Mouse (Mus musculus): ENCODE measurements around the gene Socs7.

The Socs7 gene

DNA sequence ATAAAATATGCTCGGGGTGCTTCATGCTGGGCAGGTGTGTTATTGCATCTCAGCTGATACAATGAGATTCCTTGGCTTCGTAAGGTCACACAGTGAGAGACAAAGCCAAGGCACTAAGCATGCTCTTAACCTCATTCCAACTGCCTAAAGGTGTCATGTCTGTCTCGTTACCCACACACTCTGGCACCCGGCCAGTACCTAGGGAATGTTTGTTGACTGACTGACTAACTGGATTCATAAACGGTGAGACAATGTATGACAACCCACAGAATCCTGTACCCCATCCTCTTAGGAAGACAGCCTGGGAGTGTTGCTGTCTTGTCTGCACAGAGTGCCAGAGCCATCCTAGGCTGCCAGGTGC is 57.2 kb downstream of the Socs7 start:
- no peak for DNase-seq

DNA sequence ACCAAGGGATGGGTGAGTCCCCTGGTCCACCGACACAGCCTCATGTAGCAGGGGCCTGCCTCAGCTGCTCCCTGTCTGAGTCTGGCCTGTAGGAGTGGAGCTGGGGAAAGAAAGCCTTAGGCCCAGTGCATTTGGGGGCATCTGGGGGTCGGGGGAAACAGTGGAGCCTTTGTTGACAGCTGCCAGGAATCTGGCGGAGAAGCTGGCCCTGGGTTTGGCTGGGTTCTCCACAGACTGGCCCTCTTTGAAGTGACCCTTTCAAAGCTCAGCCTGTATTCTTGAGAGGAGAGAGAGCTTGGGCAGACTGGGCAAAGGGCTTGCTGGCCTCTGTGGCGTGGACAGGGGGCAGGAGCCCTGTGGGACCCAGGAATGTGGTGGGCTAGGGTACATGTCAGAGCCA is 60.2 kb downstream of the Socs7 start:
- DNase-seq: no peak

GRCm38 (mm10) chr11:97424092-97424692 is 61.8 kb downstream of the Socs7 start:
- no peak for DNase-seq

DNA sequence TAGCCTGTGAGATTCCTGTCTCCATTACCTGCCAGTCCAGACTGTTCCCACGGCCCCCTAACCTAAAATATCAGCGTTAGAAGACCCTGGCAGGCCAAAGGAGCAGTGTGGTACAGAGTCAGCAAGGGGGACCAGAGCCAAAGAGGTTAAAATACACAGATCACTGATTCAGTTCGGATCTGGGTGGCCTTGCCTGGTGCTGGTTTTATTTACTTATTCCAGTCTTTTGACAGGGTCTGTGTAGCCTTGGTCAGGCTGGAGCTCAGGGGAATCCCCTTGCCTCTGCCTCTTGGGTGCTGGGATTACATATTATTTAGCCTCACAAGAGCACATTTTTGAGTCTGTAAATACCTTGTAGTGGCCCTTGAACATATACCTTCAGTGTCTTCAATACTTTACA is 62.5 kb downstream of the Socs7 start:
- DNase-seq: no peak

DNA sequence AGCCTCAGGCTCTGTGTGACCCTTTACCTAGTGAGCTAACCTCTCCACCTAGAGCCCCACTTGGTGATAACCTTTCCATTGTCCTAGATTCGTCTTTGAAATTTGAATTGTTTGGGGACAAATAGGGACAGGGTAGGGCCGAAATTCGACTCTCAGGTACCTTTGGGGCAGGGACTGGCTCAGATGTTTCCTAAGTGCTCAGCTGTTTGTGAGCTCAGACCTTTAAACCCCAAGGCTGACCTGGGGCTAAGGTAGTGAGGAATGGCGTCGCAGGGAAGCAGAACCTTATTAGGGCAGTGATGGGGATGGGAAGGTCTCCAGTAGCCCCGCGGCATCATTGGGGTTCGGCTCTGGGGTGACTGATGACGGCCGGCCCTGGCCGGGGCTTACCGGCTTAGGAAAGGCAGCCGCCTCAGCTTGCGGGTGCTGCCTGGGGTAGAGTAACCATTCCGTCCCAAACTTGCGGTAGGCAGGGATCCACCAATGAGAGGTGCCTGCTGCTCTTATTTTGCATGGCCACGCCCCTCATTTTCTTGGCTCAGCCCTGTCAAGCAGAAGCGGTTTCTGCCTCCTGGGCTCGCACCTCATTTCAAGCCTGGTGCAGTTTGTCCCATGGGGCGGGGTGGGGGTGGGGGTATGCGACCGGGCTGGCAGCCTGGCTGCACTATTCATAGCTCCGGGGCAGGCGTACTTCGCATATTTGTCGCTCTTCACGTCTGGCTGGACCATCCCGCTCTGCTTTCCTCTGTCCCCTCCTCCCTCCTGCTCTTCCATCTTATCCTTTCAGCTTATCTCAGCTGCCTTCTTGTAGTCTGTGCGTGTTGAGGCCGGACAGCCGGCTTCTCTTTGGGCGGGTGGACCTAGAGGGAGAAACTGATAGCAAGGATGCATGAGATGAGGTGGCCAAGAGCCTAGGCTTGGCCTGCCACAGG is 65.7 kb downstream of the Socs7 start:
- peak; percentile 78 to 86 for DNase-seq

DNA sequence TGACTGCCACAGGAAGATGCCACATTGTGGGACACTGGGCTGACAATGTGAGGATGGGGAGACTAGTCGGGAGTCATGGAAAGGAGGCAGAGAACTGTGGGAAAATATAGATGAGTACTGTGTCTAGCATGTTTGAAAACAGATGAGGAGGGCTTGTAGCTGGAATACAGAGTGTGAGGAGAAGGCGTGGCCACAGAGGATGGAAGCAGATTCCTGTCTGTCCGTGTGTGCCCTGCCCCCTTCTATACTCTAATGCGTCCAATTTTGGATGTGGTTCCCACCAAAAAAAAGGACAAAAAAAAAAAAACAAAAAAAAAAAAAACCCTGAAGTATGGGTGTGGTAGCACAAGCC is 66.4 kb downstream of the Socs7 start:
- DNase-seq: no peak

GRCm38 (mm10) chr11:97429615-97430014 is 67.3 kb downstream of the Socs7 start:
- DNase-seq: no peak

GRCm38 (mm10) chr11:97432015-97432414 is 69.7 kb downstream of the Socs7 start:
- peak; percentile 76 to 80 for DNase-seq

GRCm38 (mm10) chr11:97432983-97433539 is 70.7 kb downstream of the Socs7 start:
- DNase-seq: no peak

DNA sequence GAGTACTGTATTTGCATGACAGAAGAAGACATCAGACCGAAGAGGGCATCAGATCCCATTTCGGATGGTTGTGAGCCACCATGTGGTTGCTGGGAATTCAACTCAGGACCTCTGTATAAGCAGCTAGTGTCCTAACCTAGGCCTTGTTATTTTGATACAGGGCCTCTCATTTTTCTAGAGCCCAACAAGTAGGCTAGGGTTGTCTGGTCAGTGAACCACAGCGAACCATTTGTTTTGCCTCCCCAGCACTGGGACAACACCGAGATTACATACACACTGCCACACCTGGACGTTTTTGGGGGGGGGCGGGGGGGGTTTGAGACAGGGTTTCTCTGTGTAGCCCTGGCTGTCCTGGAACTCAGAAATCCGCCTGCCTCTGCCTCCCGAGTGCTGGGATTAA is 71.8 kb downstream of the Socs7 start:
- DNase-seq: no peak

GRCm38 (mm10) chr11:97434704-97435454 is 72.5 kb downstream of the Socs7 start:
- peak; percentile 88 to 93 for DNase-seq

DNA sequence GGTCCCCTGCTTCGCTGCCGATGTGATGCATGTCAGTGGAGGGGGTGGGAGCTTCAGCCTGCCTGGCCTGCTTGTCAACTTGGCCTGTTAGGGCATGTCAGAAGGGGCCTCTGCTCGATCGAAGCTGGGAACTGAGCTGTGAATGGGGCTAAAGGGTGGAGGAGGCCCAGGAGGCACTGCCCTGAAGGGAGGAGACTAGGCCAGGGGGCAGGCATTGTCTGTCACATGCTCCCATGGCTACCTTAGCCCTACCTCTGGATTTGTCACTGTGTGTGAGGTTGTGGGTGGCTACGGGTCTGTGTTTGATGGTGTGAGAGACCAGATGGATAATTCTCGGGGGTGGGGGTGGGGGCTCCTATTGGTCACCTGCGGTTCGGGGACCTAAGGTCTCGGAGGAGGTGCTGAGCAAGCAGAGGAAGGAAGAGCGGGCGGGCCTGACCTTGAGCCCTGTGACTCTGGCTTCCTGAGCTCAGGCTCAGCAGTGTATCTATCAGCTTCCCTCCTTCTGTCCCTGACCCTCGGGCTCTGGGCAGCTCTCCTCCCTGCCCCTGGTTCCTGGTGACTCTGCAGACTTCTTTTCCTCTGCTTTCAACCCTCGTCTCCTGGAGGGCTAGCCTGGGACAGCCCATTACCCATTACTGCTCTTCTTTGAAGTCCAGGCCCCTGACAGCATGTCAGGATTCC is 73.6 kb downstream of the Socs7 start:
- DNase-seq: peak; percentile 51 to 60

DNA sequence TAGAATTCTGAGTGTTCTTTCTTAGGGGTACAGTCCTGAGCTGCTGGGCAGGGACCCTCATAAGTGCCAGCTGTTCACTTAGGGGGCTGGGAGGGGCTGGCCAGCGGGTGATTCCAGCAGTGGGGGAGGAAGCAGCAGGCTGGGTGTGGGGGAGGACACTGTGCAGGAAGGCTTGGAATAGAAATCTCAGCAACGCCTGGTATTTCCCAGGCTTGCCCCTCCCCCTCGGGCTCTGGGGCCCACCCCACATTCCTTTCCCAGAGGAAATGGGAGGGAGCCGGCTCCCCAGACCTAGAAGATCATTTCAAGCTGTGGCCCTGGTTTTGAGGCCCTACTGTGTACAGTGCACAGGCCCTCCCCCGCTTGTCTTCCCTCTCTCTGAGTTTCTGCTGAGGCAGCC is 75.4 kb downstream of the Socs7 start:
- peak; percentile 92 to 96 for DNase-seq

DNA sequence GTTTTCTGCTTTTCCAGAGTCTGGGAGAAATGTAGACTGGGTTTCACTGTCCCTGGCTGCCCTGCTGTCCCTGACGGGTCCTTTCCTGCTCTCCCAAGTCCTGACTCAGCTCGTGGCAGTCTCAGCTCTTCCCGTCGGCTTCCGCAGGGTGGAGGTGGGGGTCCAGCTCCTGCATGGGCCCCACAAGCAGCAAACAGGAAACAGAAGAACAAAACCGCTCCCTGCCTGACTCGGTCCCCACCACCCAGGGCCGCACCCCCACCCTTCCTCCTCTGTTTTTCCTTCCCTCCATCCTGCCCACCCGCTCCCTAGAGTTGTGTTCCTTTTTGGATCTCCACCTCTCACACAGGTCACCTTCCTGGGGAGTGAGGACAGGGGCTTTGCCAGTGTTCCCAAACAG is 76.5 kb downstream of the Socs7 start:
- peak; percentile 66 to 76 for DNase-seq

GRCm38 (mm10) chr11:97439935-97440334 is 77.6 kb downstream of the Socs7 start:
- peak; percentile 86 to 91 for DNase-seq

- peak; percentile 63 to 79 for DNase-seq
These were observed 78.1 kb downstream of the Socs7 start for GRCm38 (mm10) chr11:97440441-97440881.

- DNase-seq: peak; percentile 40 to 61
These were observed 78.8 kb downstream of the Socs7 start for GRCm38 (mm10) chr11:97441036-97441657.

GRCm38 (mm10) chr11:97441658-97442125 is 79.3 kb downstream of the Socs7 start:
- DNase-seq: peak; percentile 60 to 70

- DNase-seq: no peak
These were observed 80.7 kb downstream of the Socs7 start for GRCm38 (mm10) chr11:97442891-97443675.

- DNase-seq: no peak
These were observed 83.2 kb downstream of the Socs7 start for GRCm38 (mm10) chr11:97445596-97445995.

DNA sequence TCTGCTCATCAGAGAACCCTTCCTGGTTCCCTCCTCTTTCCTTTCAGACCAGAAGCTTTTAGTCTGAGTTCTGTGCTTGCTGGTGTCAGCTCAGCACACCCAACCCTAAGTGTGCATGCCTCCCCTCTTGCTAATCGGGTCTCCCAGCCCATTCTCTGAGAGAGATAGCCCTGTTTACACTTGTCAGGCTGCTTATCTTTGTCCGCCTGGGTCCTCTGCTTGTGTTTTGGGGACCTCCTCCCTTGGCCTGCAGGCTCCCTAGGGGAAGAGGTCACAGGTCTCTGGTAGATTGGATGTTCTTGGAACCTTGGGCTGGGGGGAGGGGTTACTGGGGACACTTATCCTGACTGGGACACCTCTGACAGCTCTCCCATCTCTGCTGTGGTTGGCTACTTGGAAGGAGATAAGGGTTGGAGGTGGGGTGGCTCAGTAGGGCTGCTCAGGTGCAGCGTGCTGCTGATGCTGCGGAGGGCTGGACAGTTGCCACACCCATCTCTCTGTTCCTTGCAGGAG is 83.7 kb downstream of the Socs7 start:
- DNase-seq: no peak

Data from kidney, postnatal 4 days (tissue).